Mouse (Mus musculus) heart, postnatal 14 days (tissue): Measurements from ENCODE around the gene Lim2. TPM values are rescaled to one million over a fixed set of nuclear protein-coding genes. Genes with fewer than 3 reads are reported as not detected.
A peak's percentile ranks its signal among the peaks of the same experiment; 100 is the strongest.
"Not testable (repeated sequence)": the region's sequence is repeated elsewhere in the genome, so short reads cannot be mapped to it uniquely, and the experiment has no call there.

Experiments
- DNase-seq, 2 experiments: peaks; one replicate each; pipeline ENCODE4 v3.0.0; 2021 to 2022
- intact Hi-C: fragments of 180-260 bp; cut with DNase I; formaldehyde crosslinking; loops from one replicate; pipeline ENCODE4 v1.15.1; 2025
- long read RNA-seq, 2 experiments: library from polyadenylated mRNA; stranded (forward); transcript quantifications; one replicate each; pipeline ENCODE4 v2.0.0; 2021
- total RNA-seq, 2 experiments: library from RNA; stranded (reverse); gene quantifications; 2 replicates each; pipeline ENCODE4 v1.2.3; 2021

The Lim2 gene
- total RNA-seq, result not detected
- long read RNA-seq, experiment 1, result 0 reads
- long read RNA-seq, experiment 2, result 0 reads

- intact Hi-C loops, result no loop called here
- no peak for DNase-seq
Observed at GRCm38 (mm10) chr7:43427406-43427805, at the start of gene Lim2. Gene Lim2 (plus strand): TSS chr7:43427670.

GRCm38 (mm10) chr7:43378226-43378625 lies 49.2 kb upstream of the Lim2 start:
- peak; percentile 13 to 28 for DNase-seq
- intact Hi-C loops, result loop anchor here (2.0 kb wide), 1 partner anchor 95 kb away; no protein-coding TSS in a partner anchor

- no peak for DNase-seq
- intact Hi-C loops, result no loop called here
Observed at GRCm38 (mm10) chr7:43392349-43393121, 34.9 kb upstream of the Lim2 start.

DNA sequence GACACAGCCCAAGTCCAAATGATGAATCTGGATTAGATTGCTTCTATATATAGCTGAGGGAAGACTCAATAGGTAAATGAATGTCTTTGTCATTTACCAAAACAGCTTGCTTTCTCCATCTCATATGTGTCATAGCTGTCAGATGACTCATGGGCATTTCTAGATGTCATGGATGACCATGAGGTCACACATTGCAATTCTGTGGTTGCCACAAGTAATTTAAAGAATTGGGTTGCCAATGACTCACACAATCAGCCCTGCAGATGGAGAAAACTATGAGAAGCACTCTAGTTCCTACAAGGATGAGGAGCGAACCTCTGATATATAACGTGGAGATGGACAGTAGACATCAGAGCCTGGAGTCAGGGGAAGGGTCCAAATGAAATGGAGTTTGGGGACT lies 28.0 kb upstream of the Lim2 start:
- intact Hi-C loops, result no loop called here
- no peak for DNase-seq

DNA sequence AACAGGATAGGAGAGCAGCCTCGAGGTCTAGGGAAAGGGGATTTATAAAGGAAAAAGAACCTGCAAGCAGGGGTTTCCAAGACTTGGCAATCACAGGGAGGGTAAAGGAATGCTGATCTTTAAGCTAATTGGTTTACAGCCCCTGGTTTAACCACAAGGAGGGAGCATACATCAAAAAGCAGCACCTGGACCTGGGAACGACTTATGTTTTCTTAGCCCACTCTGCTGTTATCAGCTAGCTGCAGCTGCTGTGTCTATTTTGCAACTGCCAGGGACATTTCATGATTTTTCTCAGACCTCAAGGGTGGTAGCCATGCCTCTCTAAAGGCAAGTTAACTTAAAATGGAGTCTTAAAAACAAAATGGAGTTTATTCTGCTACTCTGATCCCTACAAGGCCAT lies 24.8 kb upstream of the Lim2 start:
- DNase-seq, result no peak
- intact Hi-C loops, result no loop called here

- intact Hi-C loops, result no loop called here
Observed at GRCm38 (mm10) chr7:43407573-43407972, 19.9 kb upstream of the Lim2 start.

GRCm38 (mm10) chr7:43408131-43408553 lies 19.3 kb upstream of the Lim2 start, which contains the start of gene Siglecg:
Gene Siglecg (plus strand): TSS chr7:43408204.
- DNase-seq, result no peak

More at GRCm38 (mm10) chr7:43407573-43407972, 19.9 kb upstream of the Lim2 start:
- no peak for DNase-seq

DNA sequence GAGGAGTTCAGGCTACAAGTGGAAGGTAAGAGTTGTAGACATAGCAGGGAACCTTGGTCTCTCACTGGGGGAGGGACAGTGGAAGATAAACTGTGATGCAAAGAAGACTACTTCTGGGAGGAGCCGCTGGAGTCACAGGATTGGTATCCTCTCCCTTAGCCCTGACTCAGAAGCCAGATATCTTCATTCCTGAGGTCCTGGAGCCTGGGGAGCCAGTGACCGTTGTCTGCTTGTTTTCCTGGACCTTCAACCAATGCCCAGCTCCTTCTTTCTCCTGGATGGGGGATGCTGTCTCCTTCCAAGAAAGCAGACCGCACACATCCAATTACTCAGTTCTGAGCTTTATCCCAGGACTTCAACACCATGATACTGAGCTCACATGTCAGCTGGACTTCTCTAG lies 18.4 kb upstream of the Lim2 start:
- intact Hi-C loops, result no loop called here
- no peak for DNase-seq

More at GRCm38 (mm10) chr7:43408131-43408553, 19.3 kb upstream of the Lim2 start, which contains the start of gene Siglecg:
- intact Hi-C loops, result no loop called here

DNA sequence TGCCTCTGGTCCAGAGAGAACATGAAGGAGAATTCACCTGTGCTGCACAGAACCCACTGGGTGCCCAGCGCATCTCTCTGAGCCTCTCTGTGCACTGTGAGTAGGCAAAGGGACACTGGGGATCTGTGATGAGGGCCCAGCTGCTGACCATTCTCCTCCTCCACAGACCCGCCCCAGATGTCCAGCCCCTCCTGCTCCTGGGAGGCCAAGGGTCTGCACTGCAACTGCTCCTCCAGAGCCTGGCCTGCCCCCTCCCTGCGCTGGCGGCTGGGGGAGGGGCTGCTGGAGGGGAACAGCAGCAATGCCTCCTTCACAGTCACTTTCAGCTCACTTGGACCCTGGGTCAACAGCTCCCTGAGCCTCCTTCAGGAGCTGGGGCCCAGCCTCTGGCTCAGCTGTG lies 15.7 kb upstream of the Lim2 start:
- intact Hi-C loops, DNase-seq: not testable (repeated sequence)

DNA sequence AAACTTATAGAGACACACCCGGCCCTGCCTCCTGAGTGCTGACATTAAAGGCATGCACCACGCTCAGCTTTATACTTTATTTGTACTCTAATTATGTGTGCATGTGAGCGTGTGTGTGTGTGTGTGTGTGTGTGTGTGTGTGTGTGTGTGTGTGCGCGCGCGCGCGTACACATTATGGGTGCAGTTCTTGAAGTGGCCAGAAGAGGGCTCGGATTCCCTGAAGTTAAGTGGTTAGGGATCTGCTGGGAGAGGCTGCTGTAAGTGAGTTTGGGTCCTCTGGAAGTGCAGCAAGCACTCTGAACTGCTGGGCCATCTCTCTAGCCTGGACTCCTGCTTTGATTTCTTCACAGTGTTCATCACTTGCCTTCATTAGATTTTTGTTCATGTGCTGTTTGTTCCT lies 10.2 kb upstream of the Lim2 start:
- DNase-seq, result no peak
- intact Hi-C loops, result no loop called here

DNA sequence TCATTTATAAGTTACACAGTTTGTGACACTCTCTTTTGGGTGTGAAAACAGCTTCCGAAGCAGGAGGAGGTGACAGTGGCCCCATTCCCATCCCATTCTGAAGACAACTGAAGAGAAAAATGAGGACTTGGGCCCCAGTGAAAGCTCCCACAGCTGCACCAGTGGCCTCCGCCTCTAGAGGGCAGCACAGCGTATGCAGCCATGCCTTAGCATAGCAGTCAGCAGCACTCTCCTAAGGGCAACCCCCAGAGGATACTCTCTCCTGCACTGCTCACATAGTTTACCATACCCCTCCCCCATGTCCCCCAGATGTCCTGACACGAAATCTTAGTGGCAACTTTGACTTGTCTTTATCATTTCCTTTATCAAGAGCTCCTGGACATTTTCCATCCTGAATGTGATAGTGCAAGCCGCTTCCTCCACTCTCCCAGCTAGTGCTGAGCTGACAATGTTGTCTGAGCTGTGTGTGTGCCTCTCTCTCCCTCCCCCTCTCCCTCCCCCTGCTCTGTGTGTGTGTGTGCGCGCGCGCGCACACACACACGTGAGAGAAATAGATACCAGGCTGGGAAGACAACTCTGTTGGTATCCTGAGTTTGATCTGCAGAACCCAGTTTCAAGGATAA lies 4.4 kb upstream of the Lim2 start:
- intact Hi-C loops, result loop anchor here (1.0 to 5.0 kb wide), 2 partner anchors 42 to 139 kb away; partner anchors contain the start of gene Zfp658
- DNase-seq, result peak; percentile 86 to 93

- intact Hi-C loops, result loop anchor here (1.0 to 5.0 kb wide), 2 partner anchors 41 to 138 kb away; partner anchors contain the start of gene Zfp658
- DNase-seq, result no peak
Observed at GRCm38 (mm10) chr7:43423991-43424625, 3.4 kb upstream of the Lim2 start.

DNA sequence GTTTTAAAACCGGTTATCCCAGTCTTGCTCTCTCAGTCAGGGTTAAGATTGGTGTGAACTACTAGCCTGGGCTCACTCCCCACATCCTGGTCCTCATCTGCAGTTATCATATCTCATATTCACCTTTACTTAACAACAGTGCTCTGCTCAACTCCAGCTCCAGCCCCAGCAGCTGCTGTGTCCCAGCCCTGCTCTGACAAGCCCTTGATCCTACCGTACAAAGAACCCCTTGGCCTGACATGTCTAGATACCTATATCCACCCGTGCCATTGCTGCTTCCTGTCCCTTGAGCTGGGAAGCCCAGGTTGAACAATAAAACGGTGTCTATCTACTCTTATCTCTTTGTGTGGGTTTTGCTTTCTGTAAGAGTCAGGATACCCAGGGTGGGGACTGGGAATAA lies 2.0 kb downstream of the Lim2 start:
- DNase-seq, result no peak
- intact Hi-C loops, result no loop called here

- intact Hi-C loops, result no loop called here
- DNase-seq, result no peak
Observed at GRCm38 (mm10) chr7:43432891-43433290, 5.4 kb downstream of the Lim2 start.

- DNase-seq, result no peak
- intact Hi-C loops, result no loop called here
Observed at GRCm38 (mm10) chr7:43434676-43435075, 7.2 kb downstream of the Lim2 start.

DNA sequence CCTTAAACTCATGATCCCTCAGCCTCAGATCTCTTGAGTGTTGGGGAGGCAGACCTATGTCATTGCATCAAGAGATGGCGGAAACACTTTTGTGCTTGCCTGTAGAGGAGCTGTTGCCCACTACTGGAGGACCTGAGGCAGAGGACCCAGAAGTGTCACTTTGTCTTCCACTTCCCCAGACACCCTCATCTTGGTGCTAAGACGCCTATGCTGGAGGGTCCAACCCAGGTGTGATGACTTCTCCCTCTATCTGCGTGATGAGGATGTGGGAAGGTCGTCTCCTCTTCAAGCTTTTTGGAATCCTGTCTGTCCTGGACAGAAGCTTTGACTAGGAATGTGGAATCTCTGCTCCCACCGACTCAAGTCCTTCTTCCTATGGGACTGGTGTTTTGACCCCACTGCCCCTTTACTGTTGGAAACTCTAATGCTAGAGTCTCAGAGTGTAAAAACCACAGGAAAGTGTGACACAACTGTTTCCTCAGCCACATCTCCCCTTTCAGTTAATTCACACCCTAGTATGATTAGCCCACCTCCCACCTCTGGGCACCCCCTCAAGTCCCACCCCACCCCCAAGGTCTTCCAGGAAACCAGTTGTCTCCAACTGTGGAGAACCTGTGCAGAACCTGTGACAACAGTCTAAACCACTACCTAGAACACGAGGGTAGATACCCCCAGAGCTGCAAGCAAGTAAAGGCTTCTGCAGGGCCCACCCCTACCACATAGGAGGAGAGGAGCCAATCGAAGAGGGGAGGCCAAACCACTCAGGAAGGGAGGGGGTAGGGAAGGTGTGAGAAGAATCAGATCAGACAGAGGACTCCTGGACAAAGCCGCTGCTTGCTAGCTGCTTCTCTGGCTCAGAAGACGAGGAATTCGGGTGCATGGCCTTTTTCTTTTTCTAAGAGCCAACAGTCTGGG lies 9.1 kb downstream of the Lim2 start, which contains the start of gene Nkg7:
TSS of gene Nkg7 (plus strand) at position 733 of the 915 bp plus-strand sequence.
- intact Hi-C loops, result no loop called here
- DNase-seq, result no peak

DNA sequence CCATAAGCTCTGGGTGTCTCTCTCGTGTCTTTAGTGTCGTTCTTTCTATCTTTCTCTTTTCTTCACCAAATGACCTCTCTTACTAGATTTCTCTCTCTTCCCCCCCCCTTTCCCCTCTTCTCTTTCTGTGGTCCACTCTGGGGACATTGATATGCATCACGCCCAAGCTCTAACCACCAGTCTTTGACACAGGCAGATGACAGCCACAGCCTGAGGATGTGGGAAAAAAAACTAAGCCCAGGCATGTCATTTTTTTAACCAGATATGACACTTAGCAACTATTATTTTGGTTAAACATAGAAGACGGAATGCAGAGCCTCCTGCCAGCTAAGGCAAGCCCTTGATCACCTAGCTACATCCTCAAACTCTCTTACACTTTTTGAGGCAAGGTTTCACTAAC lies 11.1 kb downstream of the Lim2 start:
- intact Hi-C loops, result no loop called here
- DNase-seq, result no peak

DNA sequence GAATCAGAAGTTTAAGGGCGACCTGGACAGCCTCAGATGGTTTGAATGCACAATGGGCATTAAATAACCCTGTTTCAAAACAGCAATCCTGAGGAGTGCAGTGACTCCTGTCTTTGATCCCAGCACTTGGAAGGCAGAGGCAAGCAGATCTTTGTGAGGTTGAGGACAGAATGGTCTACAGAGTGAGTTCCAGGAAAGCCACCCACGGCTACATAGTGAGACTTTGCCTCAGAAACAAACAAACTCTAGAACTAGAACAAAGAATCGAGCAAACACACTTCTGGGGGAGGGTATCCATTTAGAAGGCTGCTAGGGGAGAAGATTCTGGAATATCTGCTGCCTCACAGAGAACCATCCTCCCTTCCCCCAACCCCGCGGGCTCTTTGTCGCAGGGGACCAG lies 13.0 kb downstream of the Lim2 start, which contains the start of gene Cldnd2:
TSS of gene Cldnd2 (plus strand) at position 301 of the 400 bp plus-strand sequence.
- DNase-seq, result no peak
- intact Hi-C loops, result loop anchor here (5.0 to 10.0 kb wide), 2 partner anchors 136 to 232 kb away; partner anchors contain the start of gene Ctu1

DNA sequence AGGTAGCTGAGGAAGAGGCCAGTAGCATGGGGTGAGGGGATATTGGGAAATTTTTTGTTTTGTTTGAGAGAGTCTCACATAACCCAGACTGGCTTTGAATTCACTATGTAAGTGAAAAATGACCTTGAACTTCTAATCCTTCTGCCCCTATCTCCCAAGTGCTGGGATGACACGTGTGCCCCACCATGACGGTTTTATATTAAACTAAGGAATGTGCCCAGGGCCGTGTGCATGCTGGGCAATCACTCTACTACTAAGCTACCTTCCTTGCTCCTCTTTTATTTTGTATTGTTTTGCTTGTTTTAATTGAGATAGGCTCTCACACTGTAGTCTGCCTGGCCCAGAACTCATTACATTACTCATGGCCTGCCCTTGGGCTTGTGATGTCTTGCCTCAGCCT lies 13.6 kb downstream of the Lim2 start:
- no peak for DNase-seq
- intact Hi-C loops, result loop anchor here (5.0 to 10.0 kb wide), 2 partner anchors 136 to 231 kb away; partner anchors contain the start of gene Ctu1

DNA sequence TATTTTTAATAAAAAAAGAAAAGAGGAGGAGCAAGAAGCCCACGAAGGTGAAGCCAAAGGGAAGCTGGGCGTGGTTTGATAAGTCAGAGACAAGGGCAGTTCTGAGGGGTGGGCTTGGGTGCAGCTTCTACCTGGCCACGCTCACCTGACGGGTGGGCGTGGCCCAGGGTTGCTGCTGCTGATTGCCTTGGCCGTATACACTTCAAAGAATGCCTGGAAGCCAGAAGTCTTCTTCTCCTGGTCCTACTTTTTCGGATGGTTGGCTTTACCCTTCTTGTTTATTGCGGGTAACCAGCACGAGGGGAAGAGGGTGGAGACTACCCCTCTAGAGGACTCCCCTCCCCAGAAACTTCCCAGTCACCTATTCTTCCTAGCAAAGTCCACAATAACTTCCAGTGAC lies 15.2 kb downstream of the Lim2 start:
- no peak for DNase-seq
- intact Hi-C loops, result loop anchor here (5.0 to 10.0 kb wide), 2 partner anchors 138 to 230 kb away; partner anchors contain the start of gene Ctu1
